Mouse (Mus musculus) bone marrow, adult 2 months (tissue): ENCODE data around the gene Pigs.

Source experiments
- CTCF ChIP-seq: fragments of 200-500 bp; IDR thresholded peaks from 2 replicates; pipeline ENCODE4 v1.5.1; 2011; ENCODE audit warnings: low read length, control low read depth; ENCODE audit not compliant: control insufficient read depth, insufficient read depth
- POLR2A ChIP-seq: fragments of 200-500 bp; IDR thresholded peaks from 2 replicates; pipeline ENCODE4 v1.6.1; 2011; ENCODE audit warnings: low read depth, mild to moderate bottlenecking, control low read depth, low read length, borderline replicate concordance; ENCODE audit not compliant: control insufficient read depth

GRCm38 (mm10) chr11:78346326-78347069 lies 18.3 kb downstream of the Pigs start:
- TF ChIP-seq CTCF (no peak), POLR2A (no peak)
